Mouse (Mus musculus) right cerebral cortex, postnatal 10 days (tissue): ENCODE results near the gene Sars2.
A peak's percentile ranks its signal among the peaks of the same experiment; 100 is the strongest.

ENCODE experiments used
- DNase-seq, 2 experiments: peaks; one replicate each; pipeline ENCODE4 v3.0.0; 2021; ENCODE audit warnings: low spot score in 2 of 2

Sars2 gene

DNA sequence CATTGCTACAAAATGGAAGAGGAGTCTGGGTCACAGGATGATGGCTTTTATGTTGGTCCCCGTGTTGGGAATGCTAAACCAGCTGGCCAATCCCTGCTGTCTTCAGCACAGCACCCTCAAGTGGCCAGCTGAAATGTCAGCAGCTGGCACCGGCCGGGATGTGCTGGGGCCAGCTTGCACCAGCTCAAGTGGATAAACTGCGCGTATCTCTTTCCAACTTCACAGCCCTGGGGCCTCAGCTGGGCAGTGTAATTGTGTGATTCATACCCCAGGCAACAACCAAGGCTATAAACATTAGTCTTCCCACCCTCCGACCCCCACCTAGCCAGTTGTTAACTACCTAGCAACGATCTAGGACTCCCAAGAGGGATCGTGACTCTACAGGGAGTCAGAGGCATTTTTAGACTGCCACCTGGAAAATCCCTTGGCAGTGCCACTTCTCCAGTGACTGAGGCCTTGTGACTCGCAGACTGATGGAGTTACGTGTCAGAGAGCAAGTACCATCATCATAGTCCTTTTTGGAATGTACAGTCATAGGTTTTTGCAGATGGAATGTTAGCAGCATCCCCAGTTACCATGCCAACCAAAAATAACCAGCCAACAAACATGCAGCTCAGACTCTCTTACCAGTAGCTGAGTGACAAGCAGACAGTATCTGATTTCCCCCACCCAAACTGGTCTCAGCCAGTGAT lies 14.0 kb upstream of the Sars2 start:
- DNase-seq: peak; percentile 56 to 76

GRCm38 (mm10) chr7:28732341-28733142 lies 9.2 kb upstream of the Sars2 start:
- peak; percentile 64 to 66 for DNase-seq

GRCm38 (mm10) chr7:28733211-28733610 lies 8.6 kb upstream of the Sars2 start:
- no peak for DNase-seq

GRCm38 (mm10) chr7:28735701-28736100 lies 6.1 kb upstream of the Sars2 start:
- no peak for DNase-seq

GRCm38 (mm10) chr7:28739829-28740228 lies 2.0 kb upstream of the Sars2 start:
- DNase-seq: no peak

- DNase-seq: no peak
These were observed 843 bp upstream of the Sars2 start for GRCm38 (mm10) chr7:28740949-28741348.

GRCm38 (mm10) chr7:28741368-28741708 lies 454 bp upstream of the Sars2 start:
- no peak for DNase-seq

- no peak for DNase-seq
These were observed 8.1 kb downstream of the Sars2 start for GRCm38 (mm10) chr7:28749935-28750334.

DNA sequence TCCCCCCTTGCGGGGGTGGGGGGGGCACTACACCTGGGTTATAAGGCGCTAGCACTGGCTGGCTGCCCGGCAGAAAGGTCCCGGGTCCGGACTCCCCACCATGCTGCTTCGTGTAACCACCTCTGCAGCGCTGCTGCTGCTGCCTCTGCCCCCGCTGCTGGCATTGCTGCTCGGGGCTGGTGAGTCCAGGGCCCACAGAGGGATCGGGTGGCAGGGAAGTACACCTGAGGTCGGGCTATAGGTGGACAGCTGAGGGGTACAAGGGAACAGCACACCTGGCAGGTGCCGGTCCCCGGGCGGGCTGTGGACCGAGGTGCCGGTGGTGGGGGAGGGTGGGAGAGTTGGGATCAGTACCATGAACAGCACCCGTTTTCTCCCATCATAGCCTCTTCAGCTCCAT lies 14.3 kb downstream of the Sars2 start, which contains the start of gene Ccer2:
TSS of gene Ccer2 (plus strand) at position 96 of the 400 bp plus-strand sequence.
- DNase-seq: no peak

GRCm38 (mm10) chr7:28758623-28759022 lies 16.8 kb downstream of the Sars2 start:
- DNase-seq: no peak

DNA sequence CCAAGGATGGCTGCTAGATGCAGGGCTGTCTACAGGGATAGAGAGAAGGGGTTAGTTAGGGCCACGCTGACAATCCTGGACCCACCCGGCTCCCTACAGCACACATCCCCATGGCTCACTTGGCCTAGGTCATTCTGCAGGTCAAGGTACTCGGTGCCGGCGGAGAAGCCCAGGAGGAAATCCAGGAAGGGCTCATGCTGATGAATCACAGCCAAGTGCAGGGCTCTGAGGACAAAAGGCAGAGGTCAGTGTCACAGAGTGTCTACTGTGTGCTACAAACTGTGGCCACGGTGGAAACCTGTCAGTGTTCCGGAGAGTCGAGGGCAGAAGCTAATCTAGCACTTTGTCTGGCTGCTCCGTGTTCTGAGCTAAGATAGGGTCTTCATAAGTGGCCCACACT lies 20.1 kb downstream of the Sars2 start:
- no peak for DNase-seq

GRCm38 (mm10) chr7:28765211-28765610 lies 23.4 kb downstream of the Sars2 start:
- no peak for DNase-seq

DNA sequence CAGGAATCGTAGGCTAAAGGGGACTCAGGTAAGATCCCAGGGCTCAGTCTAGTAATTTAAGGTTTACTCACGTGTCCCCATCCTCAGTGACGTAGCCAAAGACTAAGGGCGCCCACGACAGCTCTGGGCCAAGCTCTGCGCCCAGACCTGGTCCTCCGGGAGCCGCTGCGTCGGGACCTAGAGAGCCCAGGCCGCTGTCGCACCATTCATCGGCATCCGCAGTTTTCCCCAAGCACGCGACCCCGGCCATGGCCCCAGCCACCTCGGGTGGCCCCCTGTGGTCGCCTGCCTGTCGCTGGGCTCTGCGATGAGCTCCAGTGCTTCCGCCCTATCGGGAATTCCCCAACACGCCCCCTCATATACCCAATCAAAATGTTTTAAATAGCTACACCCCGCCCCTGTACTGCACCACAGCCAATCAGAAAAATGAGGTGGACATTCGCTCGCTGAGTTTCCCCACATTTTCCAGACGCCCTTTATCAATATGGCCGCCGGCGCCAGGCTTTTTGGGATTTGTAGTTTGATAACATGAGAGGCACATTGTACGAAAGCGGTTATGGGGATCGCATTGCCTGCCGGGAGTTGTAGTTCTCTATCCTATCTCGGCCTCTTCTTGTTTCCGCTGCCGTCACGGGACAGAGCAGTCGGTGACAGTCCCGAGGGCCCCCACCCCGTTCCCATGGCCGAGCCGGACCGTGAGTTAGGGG lies 24.5 kb downstream of the Sars2 start, which contains the start of gene Sirt2:
TSS of gene Sirt2 (plus strand) at position 563 of the 707 bp plus-strand sequence.
- DNase-seq: peak; percentile 99

- DNase-seq: no peak
These were observed 25.1 kb downstream of the Sars2 start for GRCm38 (mm10) chr7:28766910-28767309.

DNA sequence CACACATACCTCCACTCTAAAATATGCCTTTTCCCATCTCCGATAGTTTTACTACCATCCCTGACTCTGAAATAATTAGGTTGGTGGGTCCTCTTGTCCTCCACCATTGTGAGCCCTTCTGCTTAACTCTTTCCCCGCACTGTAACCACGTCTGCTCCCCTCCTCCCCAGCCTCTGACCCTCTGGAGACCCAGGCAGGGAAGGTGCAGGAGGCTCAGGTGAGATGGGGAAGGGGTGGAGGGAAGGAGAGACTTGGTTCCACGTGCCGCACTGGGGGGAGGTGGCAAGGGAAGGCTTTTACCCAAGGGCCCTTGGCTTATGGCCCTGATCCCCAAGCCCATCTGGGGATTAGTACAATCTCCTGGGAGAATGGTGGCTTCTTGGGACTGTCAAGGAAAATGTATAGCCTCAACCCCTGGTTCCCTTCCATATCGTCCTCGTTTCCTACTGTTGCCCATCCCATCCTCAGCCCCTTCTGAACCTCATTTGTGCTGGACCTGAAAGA lies 25.7 kb downstream of the Sars2 start, which contains the start of gene Nfkbib:
TSS of gene Nfkbib (minus strand) at position 51 of the 504 bp plus-strand sequence.
- DNase-seq: no peak

DNA sequence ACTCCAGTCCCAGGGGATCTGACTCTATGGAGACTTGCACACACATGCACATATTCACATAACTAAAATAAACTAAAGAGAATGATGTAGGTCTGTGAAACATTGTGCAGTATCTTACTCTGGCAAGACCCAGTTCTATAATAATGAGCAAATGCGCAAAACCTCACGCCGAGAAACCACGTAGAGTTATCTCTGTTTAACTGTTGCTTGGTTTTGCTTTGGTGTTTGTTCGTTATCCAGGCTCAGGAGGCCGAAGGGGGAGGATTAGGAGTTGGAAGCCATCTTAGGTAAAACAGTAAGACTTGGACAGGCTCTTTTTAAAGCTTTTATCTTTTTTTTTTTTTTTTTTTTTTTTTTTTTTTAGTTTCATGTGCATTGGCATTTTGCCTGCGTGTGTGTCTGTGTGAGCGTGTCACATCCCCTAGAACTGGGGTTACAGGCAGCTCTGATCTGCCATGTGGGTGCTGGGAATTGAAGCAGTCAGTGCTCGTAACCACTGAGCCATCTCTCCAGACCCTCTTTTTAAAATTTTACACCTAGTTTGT lies 27.7 kb downstream of the Sars2 start:
- DNase-seq: no peak

GRCm38 (mm10) chr7:28770309-28770708 lies 28.5 kb downstream of the Sars2 start:
- DNase-seq: no peak

GRCm38 (mm10) chr7:28771867-28772266 lies 30.1 kb downstream of the Sars2 start:
- DNase-seq: no peak

DNA sequence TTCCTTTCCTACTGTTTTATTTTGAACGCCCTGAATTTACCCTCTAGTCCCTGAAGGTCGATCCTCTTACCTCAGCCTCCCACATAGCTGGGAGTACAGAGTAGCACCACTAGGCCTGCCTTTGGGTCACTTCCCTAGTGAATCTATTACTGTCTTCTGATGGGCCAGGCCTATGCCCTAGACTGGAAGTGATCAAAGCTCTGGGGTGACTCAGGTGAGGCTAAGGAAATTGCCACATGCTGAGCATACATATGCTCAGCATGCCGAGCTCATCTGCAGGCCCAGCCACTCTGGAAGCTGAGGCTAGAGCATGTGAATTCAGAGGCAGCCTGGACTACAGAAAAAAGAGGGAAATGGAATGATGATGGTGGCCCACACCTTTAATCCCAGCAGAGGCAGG lies 31.4 kb downstream of the Sars2 start:
- no peak for DNase-seq

DNA sequence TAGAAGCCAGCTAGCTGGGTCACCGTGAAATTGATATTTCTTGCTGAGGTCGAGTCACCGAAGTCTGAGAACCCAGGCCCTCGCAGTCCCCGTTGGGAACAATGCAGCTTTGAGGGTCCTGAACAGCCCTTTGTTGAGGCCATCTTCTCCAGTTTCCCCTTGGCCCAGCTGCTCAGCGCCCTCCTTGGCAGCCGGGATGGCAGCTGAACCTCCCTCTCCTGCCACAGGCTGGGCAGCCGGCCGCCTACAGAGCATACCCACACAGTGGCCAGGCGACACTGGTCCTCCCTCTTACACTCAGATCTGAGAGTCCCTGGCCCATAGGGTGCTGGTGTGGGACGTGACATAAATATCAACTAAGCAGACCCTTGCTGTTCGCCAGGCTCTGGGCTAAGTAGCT lies 32.4 kb downstream of the Sars2 start:
- DNase-seq: peak; percentile 71 to 75

DNA sequence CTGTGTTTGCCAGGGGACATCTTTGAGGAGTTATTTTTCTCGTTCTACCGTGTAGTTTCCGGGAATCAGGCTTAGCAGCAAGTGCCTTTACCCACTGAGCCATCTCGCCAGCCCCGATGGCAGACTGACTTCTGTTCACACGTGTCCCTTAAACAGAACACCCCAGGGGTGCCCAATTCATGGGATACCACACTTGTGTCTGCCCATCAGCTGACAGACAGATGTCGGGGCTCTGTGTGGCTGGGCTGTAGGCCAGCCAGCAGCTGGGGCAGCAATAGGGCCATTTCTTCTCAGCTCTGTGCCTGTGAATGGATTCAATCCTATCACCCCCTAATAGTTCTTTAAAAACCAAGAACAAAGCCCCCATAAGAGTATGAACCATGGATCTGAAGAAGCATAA lies 33.3 kb downstream of the Sars2 start:
- no peak for DNase-seq

- no peak for DNase-seq
These were observed 37.0 kb downstream of the Sars2 start for GRCm38 (mm10) chr7:28778825-28779224.
